Mouse (Mus musculus): ENCODE results near the gene Apoa4. TPM values are rescaled to one million over a fixed set of nuclear protein-coding genes. Genes with fewer than 3 reads are reported as not detected.

Apoa4 gene
- not detected in 2 replicates for total RNA-seq (2012; rRNA removed)

DNA sequence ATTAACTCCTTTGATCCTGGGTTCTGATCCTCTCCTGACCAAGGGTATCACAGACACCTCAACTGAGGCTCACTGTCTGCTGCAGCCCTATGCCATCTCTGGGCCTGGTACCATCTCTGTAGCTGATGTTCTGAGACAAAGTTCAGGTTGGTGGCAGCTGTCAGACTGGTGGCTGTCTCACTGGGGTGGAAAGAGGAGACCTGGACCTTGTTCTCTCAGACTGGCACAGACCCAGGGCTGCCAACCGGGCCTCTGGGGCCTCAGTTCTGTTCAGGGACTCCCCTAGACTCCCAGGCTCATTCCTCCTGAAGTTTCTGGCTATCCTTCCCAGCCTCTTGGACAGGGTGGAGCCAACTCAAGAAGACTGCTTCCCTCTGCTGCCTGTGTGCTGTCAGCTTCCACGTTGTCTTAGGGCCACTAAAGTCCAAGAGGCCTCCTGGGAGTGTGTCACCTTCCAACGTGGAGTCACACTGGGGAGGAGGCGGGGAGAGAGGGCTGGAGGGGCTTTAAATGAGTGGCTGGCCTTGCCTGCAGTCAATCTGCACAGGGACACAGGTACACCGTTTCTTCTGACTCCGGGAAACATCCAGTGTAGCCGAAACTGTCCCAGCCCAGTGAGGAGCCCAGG is at the start of gene Apoa4:
Apoa4 (plus strand) TSS at position 171 of the 628 bp plus-strand sequence.
- no peak within 1 kb of the TSS for H3K27ac ChIP-seq (ENCODE audit: insufficient read depth, low read depth, low read length, poor library complexity, severe bottlenecking)
- no peaks in the 10 kb centered on the region for H3K9me3 ChIP-seq (ENCODE audit: control insufficient read depth, insufficient read depth, low read depth, low read length)
- no peak for DNase-seq (ENCODE audit: low read depth, low spot score)
- H3K36me3 ChIP-seq (ENCODE audit: control insufficient read depth, insufficient read depth, low read length, poor library complexity, severe bottlenecking), result no peaks in the 10 kb centered on the region
- H3K4me3 ChIP-seq (ENCODE audit: insufficient read depth in 1 of 2, low read depth in 1 of 2, low read length in 2 of 2, poor library complexity in 1 of 2, severe bottlenecking in 1 of 2), result no peak within 1 kb of the TSS
- no peak for TF ChIP-seq MAFK (IDR thresholded peaks at IDR 0.05; ENCODE audit: insufficient read depth, low read depth, low read length)
- no peak within 1 kb of the TSS for H3K9ac ChIP-seq (ENCODE audit: insufficient read depth, low read depth, low read length, poor library complexity, severe bottlenecking)
- no peaks in the 10 kb centered on the region for H3K4me1 ChIP-seq (ENCODE audit: control insufficient read depth in 2 of 2, insufficient read depth in 2 of 2, low read length in 2 of 2, poor library complexity in 1 of 2)
- in situ Hi-C loops (cut with MboI; ENCODE audit: low sequenced_read_pairs in 2 of 2, unreplicated experiment in 2 of 2), result no loop called here

GRCm38 (mm10) chr9:46191234-46191633 is 49.3 kb upstream of the Apoa4 start:
- TF ChIP-seq HCFC1 (IDR thresholded peaks at IDR 0.05; ENCODE audit: borderline replicate concordance, insufficient read depth, low read length) (no peak), MAFK (IDR thresholded peaks at IDR 0.05; ENCODE audit: insufficient read depth, low read depth, low read length) (no peak), ZNF384 (IDR thresholded peaks at IDR 0.05; ENCODE audit: low read depth, low read length) (no peak), ZC3H11A (IDR thresholded peaks at IDR 0.05; ENCODE audit: borderline replicate concordance, low read depth, low read length) (no peak), CHD2 (IDR thresholded peaks at IDR 0.05; ENCODE audit: low read depth, low read length) (no peak)
- in situ Hi-C loops (cut with MboI; ENCODE audit: low sequenced_read_pairs in 2 of 2, unreplicated experiment in 2 of 2), result no loop called here
- no peaks in the 10 kb centered on the region for H3K4me1 ChIP-seq (ENCODE audit: control insufficient read depth in 2 of 2, insufficient read depth in 2 of 2, low read length in 2 of 2, poor library complexity in 1 of 2)
- no peaks in the 10 kb centered on the region for H3K9me3 ChIP-seq (ENCODE audit: control insufficient read depth, insufficient read depth, low read depth, low read length)
- no peak overlapping the region for H3K4me3 ChIP-seq (ENCODE audit: insufficient read depth in 1 of 2, low read depth in 1 of 2, low read length in 2 of 2, poor library complexity in 1 of 2, severe bottlenecking in 1 of 2)
- DNase-seq (ENCODE audit: low read depth, low spot score), result no peak
- H3K27ac ChIP-seq (ENCODE audit: insufficient read depth, low read depth, low read length, poor library complexity, severe bottlenecking), result no peak overlapping the region
- no peak overlapping the region for H3K9ac ChIP-seq (ENCODE audit: insufficient read depth, low read depth, low read length, poor library complexity, severe bottlenecking)
- H3K36me3 ChIP-seq (ENCODE audit: control insufficient read depth, insufficient read depth, low read length, poor library complexity, severe bottlenecking), result peaks cover 2% of the 10 kb centered on the region; the same call in 1 of the 2 replicates

GRCm38 (mm10) chr9:46191644-46192043 is 48.9 kb upstream of the Apoa4 start:
- DNase-seq (ENCODE audit: low read depth, low spot score), result no peak
- Histone ChIP-seq H3K27ac (ENCODE audit: insufficient read depth, low read depth, low read length, poor library complexity, severe bottlenecking) (no peak overlapping the region), H3K4me1 (ENCODE audit: control insufficient read depth in 2 of 2, insufficient read depth in 2 of 2, low read length in 2 of 2, poor library complexity in 1 of 2) (no peaks in the 10 kb centered on the region), H3K9me3 (ENCODE audit: control insufficient read depth, insufficient read depth, low read depth, low read length) (no peaks in the 10 kb centered on the region), H3K4me3 (ENCODE audit: insufficient read depth in 1 of 2, low read depth in 1 of 2, low read length in 2 of 2, poor library complexity in 1 of 2, severe bottlenecking in 1 of 2) (no peak overlapping the region), H3K36me3 (ENCODE audit: control insufficient read depth, insufficient read depth, low read length, poor library complexity, severe bottlenecking) (peaks cover 2% of the 10 kb centered on the region; the same call in 1 of the 2 replicates), H3K9ac (ENCODE audit: insufficient read depth, low read depth, low read length, poor library complexity, severe bottlenecking) (no peak overlapping the region)
- in situ Hi-C loops (cut with MboI; ENCODE audit: low sequenced_read_pairs in 2 of 2, unreplicated experiment in 2 of 2), result no loop called here
- TF ChIP-seq HCFC1 (IDR thresholded peaks at IDR 0.05; ENCODE audit: borderline replicate concordance, insufficient read depth, low read length), result no peak

GRCm38 (mm10) chr9:46192642-46193041 is 47.9 kb upstream of the Apoa4 start:
- in situ Hi-C loops (cut with MboI; ENCODE audit: low sequenced_read_pairs in 2 of 2, unreplicated experiment in 2 of 2), result no loop called here
- no peaks in the 10 kb centered on the region for H3K4me1 ChIP-seq (ENCODE audit: control insufficient read depth in 2 of 2, insufficient read depth in 2 of 2, low read length in 2 of 2, poor library complexity in 1 of 2)
- no peak overlapping the region for H3K9ac ChIP-seq (ENCODE audit: insufficient read depth, low read depth, low read length, poor library complexity, severe bottlenecking)
- H3K36me3 ChIP-seq (ENCODE audit: control insufficient read depth, insufficient read depth, low read length, poor library complexity, severe bottlenecking), result peaks cover 2% of the 10 kb centered on the region; the same call in 1 of the 2 replicates
- TF ChIP-seq ZNF384 (IDR thresholded peaks at IDR 0.05; ENCODE audit: low read depth, low read length), result no peak
- TF ChIP-seq HCFC1 (IDR thresholded peaks at IDR 0.05; ENCODE audit: borderline replicate concordance, insufficient read depth, low read length), result no peak
- H3K9me3 ChIP-seq (ENCODE audit: control insufficient read depth, insufficient read depth, low read depth, low read length), result no peaks in the 10 kb centered on the region
- no peak overlapping the region for H3K27ac ChIP-seq (ENCODE audit: insufficient read depth, low read depth, low read length, poor library complexity, severe bottlenecking)
- no peak overlapping the region for H3K4me3 ChIP-seq (ENCODE audit: insufficient read depth in 1 of 2, low read depth in 1 of 2, low read length in 2 of 2, poor library complexity in 1 of 2, severe bottlenecking in 1 of 2)
- DNase-seq (ENCODE audit: low read depth, low spot score), result no peak

- Histone ChIP-seq H3K4me3 (ENCODE audit: insufficient read depth in 1 of 2, low read depth in 1 of 2, low read length in 2 of 2, poor library complexity in 1 of 2, severe bottlenecking in 1 of 2) (no peak overlapping the region), H3K36me3 (ENCODE audit: control insufficient read depth, insufficient read depth, low read length, poor library complexity, severe bottlenecking) (peaks cover 8% of the 10 kb centered on the region; the same call in 1 of the 2 replicates), H3K27ac (ENCODE audit: insufficient read depth, low read depth, low read length, poor library complexity, severe bottlenecking) (no peak overlapping the region), H3K9ac (ENCODE audit: insufficient read depth, low read depth, low read length, poor library complexity, severe bottlenecking) (no peak overlapping the region), H3K4me1 (ENCODE audit: control insufficient read depth in 2 of 2, insufficient read depth in 2 of 2, low read length in 2 of 2, poor library complexity in 1 of 2) (no peaks in the 10 kb centered on the region), H3K9me3 (ENCODE audit: control insufficient read depth, insufficient read depth, low read depth, low read length) (no peaks in the 10 kb centered on the region)
- in situ Hi-C loops (cut with MboI; ENCODE audit: low sequenced_read_pairs in 2 of 2, unreplicated experiment in 2 of 2), result no loop called here
- no peak for TF ChIP-seq MAFK (IDR thresholded peaks at IDR 0.05; ENCODE audit: insufficient read depth, low read depth, low read length)
- no peak for TF ChIP-seq HCFC1 (IDR thresholded peaks at IDR 0.05; ENCODE audit: borderline replicate concordance, insufficient read depth, low read length)
- no peak for DNase-seq (ENCODE audit: low read depth, low spot score)
Measured at GRCm38 (mm10) chr9:46194809-46195208, 45.7 kb upstream of the Apoa4 start.

Measured in ES-E14 (cell line).